Mouse (Mus musculus): Measurements from ENCODE around the gene Kcna1.

The Kcna1 gene

DNA sequence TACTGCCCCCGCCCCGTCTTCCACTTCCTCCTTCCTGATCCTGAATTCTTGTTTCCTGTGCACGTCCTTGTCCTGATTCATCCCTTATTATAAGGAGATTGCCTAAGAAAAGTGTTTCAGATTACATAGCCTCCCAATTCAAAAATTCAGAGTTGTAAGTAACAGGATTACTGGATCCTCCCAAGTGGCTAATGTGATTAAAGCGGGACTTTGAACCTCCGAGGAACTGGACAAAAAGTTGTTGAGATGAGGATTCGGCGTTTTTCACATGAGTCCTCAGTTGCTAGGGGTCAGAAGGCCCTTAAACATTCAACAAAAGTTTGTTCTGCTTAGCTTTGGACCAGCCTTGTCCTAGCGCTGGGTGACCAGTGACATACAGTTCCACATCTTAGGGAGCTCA lies at the start of gene Kcna1:
TSS of gene Kcna1 (minus strand) at position 4 of the 400 bp plus-strand sequence.
- DNase-seq (ENCODE audit: low spot score): no peak

DNA sequence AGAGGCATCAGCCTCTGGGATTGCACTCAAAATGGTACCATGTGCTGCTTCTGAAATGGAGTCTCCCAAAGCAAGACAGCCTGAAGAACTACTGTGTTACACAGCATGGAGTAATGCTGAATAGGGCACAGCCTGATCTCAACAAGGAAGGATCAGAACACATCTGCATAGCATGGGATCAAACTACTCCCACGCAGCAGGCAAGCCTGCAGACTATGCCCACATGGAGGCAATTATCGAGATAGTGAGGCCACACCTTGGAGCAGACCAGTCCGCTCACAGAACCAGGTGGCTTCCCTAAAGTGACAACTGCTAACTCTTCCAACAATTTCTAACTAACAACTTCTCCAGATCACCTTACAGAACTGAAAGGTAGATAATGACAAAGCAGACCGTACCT lies 40.9 kb upstream of the Kcna1 start:
- no peak for DNase-seq (ENCODE audit: low spot score)

DNA sequence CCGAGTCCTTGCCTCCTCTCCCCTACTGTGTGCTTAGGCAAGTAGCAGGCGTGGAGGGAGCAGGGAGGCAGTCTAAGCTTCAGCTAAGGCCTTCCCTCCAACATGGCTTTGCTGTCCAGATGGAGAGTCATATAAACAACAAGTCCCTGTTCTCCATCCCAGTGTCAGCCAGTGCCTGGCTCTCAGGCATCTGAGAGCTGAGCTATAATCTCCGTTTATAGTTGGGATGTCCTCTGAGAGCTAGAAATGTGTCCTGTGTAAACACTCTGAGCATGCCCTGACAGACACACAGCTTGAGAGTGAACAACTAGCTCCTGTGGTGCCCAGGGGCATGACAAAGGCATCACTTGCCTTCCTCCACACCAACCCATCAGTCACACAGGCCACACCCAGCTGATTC lies 39.0 kb upstream of the Kcna1 start:
- no peak for DNase-seq (ENCODE audit: low spot score)

DNA sequence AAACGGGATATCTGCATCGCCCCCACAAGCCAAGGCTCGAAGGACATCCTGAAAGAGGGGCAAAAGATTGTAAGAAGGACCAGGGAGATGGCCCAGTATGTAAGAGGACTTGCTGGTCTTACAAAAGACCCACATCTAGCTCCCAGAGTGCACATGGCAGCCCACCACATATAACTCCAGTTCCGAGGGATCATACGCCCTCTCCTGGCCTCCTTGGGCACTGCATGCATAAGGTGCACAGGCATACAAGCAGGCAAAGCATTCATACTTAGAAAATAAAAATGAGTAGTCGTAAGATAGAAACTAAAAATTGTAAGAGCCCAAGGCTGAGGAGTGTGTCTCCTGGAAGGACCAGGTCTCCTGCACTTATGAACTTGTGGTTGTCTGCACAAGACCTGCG lies 32.8 kb upstream of the Kcna1 start:
- DNase-seq (ENCODE audit: low spot score): no peak

DNA sequence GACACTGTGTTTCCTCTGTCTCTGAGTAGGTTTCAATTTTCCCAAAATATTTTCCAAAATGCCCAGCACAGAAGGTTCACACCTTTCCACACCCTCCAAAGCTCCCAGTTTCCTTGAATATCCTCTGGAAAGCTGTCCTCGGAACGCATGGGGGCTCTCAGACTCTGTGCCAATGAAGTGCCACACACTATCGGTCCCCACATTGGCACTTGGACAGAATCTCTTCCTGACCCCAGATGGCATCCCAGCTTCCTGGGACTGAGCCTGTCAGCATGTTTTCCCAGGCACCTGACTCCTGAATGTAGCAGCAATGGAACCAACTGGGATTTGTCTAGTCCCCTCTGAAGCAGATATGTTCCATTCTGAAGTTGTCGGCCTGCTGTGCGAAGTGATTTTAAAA lies 20.8 kb upstream of the Kcna1 start:
- no peak for DNase-seq (ENCODE audit: low spot score)

DNA sequence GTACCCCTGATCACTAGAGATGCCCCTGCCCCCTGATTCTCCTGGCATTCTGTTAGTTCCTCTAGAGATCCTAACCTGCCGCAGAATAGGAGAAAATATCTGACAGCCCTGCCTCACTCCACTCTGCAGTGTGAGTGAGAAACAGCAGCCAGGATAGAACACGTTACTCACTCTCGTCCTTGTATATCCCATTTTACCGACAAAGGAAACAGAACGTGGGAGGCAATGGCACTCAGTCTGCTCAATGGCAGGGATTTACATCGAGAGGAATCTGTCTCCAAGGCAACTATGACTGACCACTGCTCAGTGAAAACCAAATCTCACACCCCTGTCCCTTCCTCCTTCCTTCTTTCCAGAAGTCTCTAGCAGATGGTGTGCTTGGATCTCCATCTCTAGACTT lies 19.9 kb upstream of the Kcna1 start:
- no peak for DNase-seq (ENCODE audit: low spot score)

DNA sequence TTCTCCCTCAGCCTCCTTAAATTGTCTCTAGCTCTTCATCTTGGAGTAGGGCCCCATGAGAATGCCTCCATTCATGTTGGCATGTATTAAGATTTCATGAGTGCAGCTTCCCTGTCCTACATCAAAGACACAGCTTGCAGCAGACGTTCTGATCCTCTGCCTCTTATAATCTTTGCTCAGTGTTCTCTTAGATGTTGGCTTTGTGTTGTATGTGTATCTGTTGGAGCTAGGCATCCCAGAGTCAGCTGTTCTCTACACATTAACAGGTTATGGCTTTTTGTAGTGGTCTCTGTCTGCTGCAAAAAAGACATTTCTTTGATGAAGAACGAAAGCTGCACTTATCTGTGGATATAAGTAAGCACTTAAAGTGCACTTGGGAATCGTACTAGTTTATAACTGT lies 18.4 kb upstream of the Kcna1 start:
- no peak for DNase-seq (ENCODE audit: low spot score)

DNA sequence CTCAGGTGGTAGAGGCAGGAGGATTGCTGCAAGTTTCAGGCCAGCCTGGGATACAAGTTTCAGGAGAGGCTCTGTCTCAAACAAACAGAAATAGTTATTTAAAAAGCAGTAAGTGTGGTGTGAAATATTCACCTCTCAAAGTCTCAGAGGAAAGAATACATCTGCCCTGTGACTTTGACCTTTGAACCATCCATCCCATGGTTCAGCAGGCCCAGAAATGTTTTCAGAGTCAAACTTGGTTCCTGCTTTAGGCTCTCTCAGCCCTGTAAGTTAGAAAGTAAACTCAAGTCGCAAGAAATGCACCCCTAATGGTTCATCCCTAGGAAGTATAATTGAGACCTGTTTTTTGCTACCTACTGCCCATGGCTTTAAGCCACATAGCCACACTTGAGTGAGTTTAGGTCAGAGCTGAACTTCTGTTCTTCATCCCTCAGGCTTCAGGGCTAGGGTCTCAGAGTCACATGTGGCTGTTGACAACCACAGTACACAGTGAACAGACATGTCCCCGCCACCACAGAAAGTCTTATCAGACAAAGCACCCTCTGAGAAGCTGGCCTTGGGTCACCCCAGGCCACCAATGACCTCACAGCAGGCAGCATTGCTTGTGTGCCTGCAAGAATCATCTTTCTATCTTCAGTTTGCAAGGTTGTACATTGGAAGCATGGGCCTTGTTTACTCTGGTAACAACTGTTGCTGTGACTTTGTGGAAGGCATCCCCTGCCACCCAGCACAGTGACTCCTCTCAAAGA lies 11.6 kb upstream of the Kcna1 start:
- no peak for DNase-seq (ENCODE audit: low spot score)

DNA sequence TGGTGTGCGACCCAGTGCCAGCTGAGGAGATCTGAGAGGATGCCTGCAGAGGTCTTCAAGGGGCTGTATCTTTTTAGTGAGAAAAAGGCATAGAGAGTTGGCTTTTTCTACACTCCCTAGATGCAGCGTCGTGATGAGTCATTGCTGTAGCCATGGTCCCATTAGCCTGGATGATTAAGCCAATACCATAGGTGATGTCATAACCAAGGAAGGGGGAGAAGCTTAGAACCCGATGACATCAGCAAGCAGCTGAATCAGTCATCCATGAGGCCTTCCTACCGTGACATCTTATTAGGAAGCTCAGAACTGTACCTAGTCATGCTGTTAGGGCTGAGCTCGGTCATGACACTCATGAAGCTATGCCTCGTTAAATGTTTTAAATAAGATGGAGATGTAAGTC lies 7.4 kb upstream of the Kcna1 start:
- no peak for DNase-seq (ENCODE audit: low spot score)

DNA sequence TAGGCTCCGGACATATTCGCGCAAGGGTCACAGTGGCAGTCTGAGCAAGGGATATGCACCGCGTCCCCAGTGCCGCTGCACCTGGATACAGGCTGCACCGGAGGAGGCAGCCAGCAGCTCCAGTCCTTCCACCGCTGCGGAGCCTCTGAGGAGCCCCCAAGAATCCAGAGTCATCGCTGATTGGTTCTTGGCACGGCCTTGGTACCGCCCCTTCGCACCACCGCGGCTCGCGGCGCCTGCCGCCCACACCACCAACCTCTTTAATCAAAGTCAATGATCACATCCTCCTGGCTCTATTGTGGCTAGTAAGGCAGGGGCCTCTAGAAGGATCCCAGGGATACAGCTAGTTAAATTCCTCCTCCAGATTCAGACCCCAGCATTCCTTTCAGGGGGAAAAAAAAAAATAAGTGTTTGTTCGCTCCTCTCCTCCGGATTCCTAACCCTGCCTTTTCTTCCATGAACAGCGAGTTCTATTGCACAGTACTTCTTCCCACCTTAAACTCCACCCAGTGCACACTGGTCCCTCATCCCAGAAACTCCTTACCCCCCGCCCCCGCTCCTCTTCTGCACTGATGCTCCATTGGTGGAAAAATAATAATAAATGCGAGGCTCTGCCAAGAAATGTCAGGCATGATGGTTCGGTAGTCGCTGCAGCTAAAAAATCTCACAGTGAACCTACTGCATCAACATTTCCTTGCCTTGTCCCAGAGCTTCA lies 383 bp downstream of the Kcna1 start:
- no peak for DNase-seq (ENCODE audit: low spot score)

DNA sequence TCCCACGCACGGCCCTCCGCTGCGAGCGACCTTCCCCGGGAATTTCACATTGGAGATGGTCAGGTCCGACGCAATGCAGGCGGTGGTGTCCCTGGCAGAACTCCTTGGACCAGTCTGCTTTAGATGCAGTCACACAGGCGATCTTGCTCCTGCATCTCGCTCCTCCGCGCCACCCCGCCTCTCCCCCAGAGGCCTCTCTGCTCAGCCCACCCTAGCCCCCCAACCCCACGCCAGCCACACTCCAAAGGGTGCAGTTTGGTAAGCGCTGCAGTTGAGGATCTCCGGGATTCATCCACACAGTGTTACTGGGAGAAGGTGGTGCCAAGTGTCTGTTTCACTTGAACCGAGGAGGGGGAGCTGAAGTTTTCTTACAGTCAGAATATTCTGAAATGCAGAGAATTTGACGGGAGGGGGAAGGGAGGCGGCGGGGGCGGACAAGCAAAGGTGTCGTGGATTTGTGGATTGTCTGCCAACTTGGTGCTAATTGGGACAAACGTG lies 1.1 kb downstream of the Kcna1 start:
- DNase-seq (ENCODE audit: low spot score): no peak

DNA sequence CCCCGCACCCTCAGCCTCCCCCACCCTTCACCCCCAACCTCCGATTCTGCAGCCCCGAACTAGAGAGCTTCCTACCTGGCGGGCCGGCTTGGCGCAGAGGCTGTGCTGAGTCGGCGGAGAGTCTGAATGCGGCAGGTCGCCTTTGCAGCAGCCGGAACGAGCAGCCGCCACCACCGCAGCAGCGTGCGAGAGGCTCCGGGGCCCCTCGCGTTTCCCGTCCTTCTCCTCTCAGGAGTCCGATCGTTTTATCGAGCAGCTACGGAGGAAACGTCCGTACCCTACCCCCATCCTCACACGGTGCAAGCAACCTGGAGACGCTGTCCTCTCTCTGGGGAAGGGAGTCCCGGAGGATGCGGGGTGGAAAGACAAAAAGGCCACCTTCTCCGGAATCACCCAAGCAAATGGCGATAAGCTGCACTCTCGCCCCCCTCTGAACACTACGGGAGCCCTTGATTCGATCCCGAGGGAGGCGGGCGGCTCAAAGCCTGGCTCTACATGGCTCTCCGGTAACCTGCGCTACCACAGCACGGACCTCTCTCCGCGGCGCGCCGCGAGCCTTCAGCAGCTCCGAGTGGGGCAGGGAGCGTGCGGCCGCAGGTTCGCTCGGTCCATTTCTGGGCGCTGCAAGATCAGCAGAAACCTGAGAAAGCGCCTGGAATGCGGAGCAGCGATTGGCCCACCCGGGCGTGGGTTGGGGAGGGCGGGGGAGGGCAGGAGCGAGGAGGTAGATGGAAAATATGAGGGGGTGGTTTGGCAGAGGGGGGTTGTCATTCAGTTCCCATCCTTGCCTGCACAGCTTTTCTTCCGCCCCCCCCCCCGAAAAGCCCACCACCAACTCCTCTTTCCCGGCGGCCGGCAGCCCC lies 1.8 kb downstream of the Kcna1 start:
- DNase-seq (ENCODE audit: low spot score): no peak

DNA sequence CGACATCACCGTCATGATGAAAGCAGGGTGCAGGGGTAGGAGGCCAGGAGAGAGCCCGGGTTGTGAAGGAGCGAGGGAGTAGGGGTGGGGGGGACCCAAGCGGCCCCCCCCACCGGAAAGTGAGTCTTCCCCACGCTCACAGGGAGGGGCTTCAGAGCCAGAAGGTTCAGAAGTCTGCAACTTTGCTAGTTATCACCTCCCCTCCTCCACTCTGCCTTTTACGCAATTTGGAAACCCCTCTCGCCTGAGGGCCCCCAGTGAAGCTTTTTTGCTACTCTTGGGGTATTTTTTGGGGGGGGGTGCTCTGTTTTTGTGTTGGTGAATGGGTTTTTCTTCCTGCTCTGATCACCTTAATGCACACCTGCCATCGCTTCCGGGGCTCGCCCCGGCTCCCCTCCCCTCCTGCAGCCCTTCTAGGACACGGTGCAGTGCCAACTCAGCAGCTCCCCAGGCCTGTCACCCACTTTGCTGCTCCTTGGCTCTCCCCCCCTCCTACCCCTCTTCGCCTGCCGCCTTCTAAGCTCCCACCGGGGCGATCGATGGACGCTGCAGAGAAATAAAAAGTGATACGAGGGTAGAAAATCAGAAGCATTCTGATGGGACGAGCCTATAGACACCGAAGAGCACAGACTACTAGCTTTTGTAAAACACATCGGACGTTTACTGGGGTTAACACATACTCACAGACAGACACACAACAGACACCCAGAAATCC lies 2.7 kb downstream of the Kcna1 start:
- DNase-seq (ENCODE audit: low spot score): no peak

DNA sequence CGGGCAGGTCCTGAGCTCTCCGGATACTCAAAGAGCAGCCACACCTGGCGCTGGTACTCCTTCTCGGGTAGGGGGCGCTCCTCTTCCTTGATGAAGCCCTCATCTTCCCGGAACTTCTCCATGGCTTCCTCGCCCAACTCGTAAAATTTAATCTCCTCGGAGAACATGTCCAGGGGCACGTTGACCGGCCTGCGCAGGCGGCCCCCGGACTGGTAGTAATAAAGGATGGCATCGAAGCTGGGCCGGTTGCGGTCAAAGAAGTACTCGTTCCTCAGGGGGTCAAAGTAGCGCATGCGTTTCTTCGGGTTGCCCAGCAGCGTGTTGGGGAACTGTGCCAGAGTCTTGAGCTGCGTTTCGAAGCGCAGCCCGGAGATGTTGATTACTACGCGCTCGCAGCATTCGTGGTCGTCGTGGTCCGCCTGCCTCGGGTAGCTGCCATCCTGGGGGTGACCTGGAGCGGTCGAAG lies 3.3 kb downstream of the Kcna1 start:
- no peak for DNase-seq (ENCODE audit: low spot score)

DNA sequence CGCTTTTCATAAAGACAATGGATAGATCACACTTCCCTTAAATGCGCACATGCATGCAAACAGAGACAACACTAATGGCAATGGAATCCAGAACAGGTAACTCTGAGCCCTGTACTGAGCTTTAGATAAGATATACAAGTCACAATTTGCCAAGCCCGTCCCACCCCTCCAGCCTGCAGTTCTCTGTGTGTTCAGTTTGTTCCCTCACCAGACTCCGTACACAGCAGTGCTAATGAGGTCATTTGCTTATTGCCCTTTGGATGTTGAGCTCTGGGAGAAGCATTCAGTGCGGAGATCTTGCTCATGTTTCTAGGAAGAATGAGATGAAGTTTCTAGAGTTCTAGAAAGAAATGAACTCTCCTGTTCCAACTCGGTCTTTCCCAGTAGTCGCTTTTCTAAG lies 17.7 kb downstream of the Kcna1 start:
- no peak for DNase-seq (ENCODE audit: low spot score)

DNA sequence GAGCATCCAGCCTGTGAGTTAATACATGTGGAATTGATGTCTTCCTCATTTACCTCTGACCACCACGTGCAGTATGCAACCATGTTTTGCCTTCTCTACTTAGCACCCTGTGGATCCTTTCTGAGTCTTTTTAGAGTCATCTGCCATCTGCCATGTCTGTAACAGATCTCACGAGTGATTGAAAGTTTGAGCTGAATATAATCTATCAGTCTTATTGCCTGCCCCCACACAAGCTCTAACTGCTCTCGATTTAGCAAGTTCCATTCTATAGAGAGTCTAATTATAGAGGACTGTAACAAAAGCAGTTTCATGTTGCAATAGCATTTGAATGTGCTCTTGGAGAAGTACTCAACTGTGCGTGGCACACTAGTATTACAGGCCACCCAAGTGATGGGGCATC lies 27.7 kb downstream of the Kcna1 start:
- no peak for DNase-seq (ENCODE audit: low spot score)

DNA sequence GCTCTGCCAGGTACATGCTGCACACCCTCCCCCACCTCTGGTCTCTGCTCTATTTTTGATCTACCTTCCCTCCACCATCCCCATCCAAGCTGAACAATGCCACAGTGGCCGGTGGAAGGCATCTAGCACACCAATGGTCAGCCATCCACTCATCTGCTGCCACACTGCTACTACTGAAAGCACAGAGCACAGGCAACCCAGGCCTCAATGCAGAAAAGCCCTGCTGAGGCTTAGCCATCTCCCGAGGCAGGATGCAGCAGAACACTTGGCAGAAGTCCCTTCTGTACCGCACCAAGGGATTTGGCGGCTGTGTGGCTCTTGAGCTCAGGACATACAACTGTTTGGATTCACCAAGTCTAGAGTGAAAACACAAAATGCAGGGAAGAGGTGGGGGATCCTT lies 35.4 kb downstream of the Kcna1 start:
- no peak for DNase-seq (ENCODE audit: low spot score)

DNA sequence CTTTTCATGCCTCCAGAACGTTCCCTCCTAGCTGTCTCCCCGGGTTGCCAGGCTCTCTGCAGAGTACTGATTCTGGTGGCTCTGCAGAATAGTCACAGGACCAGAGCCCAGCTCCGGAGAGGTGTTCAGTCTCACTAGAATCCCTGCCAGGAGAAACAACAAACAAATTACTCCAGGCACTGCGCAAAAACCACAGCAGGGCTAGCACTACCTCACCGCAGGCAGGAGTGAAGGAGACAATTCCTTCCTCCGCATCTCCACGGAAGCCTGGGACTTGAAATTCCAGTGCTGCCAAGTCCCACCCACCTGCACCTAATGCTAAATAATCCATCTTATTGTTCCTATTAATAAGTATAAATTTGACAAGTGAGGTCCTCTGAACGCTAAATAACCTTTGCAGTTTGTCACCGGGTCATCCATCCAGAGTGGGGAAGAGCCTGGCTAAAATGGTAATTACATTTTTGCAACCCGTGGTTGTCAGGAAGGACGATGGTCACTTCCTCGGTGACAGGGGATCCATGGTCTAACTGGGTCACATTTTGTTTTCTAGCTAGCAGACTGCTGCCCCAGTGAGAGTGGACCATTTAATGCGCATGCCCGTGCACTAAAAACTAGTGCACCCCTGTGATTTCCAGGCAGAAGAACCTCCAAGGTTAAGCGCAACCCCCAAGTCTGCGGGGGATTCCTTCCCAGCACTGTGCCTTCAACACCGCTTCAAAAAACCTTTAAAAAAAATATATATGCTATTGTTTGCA lies 36.8 kb downstream of the Kcna1 start:
- no peak for DNase-seq (ENCODE audit: low spot score)

DNA sequence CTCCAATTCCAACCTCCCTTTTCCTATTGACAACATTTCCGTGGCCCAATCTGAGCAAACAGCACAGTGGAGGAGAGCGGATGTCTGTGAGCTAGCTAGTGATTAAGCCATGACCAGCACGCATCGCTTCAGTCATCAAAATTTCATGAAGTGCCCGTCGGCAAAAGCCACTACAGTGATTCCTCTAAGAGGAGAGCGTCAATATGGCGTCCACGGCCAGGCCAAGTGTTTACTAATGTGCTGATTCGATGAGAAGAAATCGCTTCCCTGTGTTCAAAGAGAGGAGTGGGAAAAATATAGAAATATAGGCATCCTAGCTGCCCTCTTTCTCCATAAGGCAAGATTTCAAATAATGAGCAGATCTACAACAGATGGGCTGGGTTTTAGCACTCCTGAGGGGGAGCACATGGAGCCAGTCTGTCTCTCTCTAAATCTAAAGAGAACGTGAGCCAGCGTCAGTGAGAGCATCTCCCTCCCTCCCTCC lies 44.3 kb downstream of the Kcna1 start:
- no peak for DNase-seq (ENCODE audit: low spot score)

DNA sequence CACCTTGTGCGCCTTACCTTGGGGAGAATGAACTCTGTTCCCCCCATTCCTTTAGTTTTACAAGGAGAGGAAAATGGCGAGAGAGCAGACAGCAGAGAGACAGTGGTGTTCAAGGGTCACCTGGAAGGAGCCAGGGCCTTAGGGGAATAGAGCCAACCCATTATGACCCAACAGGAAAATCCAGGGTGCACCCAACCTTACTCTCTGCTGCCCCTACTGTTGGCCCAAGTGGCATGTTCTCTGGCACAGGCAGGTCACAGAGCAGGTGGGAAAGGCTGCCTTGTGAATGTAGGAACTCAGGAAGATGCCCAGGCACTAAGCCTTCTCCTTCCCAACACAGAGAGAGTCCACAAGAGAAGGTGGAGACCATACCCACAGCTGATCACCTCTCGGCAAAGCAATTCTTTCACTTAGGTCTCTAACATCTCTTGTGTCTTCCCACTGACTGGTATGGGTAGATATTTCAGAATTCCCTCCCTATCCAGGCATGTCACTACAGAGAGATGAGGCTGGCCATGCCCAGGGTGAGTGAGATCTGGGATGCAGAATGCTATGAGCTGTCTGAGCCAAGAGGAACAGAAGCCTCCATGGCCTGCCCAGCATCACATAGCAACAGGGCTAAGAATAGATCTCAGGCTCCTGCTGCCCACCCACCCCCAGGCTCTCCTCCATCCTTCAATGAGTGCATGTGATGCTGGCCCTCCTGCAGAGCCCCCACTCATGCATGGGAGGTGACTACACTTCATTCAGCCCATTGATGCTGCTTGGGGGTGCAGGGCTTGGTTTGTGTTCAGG lies 46.8 kb downstream of the Kcna1 start:
- DNase-seq (ENCODE audit: low spot score): no peak
